Mouse (Mus musculus) urinary bladder, postnatal 14 days (tissue): ENCODE data around the gene Khdrbs1.
"Not testable (repeated sequence)": the region's sequence is repeated elsewhere in the genome, so short reads cannot be mapped to it uniquely, and the experiment has no call there.

Experiments used
- DNase-seq: peaks from one replicate; pipeline ENCODE4 v3.0.0; 2021; ENCODE audit warnings: low spot score

Khdrbs1 gene

DNA sequence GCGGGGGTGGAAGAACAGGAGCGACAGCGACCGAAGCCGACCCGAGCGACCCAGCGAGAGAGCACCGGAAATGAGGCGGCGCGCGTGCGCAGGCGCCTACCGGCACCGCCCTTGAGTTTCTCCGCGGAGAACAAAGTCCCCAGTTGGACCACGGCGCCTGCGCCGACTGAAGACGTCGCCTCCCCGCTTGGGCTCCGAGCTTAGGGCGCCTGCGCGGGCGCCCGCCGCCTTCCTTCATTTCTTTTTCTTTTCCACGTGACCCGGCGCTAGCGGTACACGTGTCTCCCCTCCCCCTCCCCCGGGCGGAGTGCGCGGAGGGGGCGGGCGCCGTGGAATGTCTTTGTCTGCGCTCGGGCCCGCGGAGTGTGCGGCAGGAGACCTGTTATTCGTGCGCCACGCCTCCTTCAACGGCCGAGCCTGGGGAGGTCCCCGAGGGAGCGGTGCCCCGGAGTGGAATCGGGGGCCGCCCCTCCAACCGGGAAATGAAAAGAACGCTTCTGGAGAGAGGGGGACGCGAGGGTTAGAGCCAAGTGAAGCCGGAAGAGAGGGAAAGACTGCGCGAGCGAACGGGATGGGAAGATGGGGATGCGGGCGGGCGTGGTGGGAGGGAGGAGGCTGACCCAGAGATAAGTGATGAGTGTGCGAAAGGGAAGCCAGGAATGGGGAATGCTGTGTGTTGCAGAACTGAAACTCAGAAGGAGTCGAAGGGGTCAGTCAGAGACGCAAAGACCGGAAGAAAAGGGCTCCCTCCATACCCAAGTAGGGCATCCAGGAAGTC, at the start of gene Khdrbs1:
Khdrbs1 (minus strand) TSS at position 72 of the 778 bp plus-strand sequence.
- peak; percentile 97 for DNase-seq

DNA sequence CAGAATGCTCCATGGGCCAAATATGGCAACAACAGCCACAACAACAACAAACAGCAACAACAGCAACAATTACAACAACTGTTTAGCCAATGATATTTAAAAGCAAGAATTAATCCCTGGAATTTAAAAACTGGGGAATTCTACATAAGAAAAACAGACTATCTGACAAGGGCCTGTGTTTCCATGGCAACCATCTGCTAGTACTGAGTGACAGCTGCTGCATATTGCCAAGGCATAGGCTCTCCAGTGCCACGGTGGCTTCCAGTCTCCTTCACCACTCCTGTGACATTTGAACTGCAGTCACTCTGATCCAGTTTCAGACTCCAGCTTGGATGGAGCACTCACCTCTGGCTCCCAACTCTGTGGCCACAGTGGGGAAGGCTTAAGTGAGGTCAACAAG, 49.3 kb upstream of the Khdrbs1 start:
- no peak for DNase-seq

DNA sequence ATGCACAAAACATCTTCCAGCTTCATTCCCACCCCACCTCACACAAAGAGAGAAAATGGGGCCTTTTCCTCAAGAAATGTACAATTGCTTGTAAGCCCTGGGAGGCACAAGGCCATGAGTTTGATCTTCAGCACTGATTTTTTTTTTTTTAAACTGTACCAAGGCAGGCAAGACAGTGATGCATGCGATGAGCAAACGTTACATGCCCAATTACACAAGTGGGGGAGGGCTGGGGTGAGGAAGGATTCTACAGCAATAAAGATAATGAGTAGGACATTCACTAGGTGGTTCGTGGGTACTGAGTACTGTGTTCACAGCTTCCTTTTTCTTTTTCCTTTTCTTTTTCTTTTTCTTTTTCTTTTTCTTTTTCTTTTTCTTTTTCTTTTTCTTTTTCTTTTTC, 48.4 kb upstream of the Khdrbs1 start:
- DNase-seq, result no peak

GRCm38 (mm10) chr4:129789635-129790034, 47.5 kb upstream of the Khdrbs1 start:
- no peak for DNase-seq

DNA sequence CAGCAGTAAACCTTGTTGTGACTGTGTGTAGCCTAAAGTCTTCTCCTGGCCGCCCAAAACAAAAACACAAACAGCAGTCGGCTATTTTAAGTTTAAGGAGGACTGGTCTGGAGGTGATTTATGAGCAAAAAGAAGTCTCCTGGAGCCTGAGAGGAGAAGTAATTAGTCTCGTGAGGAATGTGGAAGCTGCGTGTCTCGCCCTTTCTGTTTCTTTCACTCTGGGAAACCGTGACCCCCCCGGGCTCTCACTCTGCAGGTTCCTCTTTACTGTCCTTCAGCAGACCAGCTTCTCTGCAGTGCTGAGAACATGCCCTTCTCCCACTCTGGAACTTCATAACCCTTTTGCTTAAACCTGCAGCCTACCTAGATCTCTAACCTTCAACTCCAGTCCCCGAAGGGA, 46.6 kb upstream of the Khdrbs1 start:
- no peak for DNase-seq

- DNase-seq, result peak; percentile 66
Measured at GRCm38 (mm10) chr4:129785178-129785577, 43.1 kb upstream of the Khdrbs1 start.

DNA sequence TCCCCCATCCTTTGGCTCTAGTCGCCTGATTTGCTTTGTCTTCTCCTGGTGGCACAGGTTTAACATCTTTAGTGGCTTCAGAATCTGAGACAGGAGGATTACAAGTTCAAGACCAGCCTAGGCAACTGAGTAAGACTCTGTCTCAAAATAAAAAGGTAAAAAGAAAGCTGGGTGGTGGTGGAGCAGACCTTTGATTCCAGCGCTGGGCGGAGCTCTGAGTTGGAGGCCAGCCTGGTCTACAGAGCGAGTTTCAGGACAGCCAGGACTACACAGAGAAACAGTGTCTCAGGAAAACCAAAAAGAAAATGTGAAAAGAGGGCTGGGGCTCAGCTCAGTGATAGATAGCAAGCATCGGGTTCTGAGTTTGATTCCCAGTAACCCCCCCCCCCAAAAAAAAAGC, 41.4 kb upstream of the Khdrbs1 start:
- no peak for DNase-seq

DNA sequence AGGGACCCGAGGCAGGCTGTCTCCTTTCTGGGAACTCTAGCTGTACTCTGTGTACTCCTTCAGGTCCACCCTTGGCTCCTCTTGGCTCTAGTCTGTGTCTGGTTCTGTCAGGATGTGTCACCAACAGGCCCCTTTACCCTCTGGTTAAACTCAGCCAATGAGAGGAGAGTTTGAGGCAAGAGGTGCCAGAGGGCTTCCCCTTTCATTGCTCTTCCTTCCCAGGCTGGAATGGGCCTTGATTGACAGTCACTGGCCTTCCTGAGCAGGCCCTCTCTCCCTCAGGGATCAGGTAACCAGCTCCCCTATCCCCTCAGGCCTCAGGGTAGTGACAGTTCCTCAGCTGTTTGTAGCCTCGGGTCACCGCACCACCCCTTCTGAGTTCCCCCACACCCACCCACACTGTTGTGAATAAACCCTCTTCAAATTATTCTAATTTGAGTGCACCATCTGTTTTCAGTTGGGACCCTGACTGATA, 40.8 kb upstream of the Khdrbs1 start:
- DNase-seq, result no peak

DNA sequence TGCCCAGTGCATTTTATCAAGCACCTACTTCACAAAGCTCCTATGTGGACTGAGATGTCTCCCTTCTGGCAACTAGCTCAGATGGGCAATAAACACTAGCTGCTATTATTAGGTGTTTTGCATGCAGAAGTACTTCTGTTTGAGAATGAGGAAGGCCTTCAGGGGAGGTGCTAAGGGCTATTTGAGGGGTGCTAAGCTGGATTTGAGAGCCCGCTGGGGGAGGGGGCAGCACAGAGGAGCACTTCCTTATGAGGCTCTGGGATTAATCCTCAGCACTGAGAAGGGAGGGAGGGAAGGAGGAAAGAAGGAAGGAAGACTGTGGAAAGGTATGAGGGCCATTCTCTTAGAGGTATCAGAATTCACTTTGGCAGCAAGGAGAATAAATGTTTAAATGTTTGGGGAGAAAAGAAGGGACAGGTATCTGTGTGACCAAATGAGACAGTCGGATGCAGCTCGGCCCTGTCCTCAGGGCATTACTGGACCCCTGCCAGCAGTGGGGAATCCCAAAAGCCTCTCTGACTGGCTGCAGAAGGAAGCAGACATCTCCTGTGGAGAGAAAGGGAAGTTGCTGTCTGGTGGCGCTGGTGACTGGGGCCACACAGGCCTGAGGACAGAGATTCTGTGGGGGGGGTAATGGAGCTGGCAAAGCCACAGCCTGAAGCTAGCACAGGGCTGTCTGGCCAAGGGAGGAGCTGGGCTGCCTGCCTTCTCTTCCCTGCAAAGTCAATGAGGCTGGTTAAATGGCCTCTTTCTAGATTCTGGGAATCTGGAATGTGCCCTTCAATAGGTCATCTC, 40.0 kb upstream of the Khdrbs1 start:
- peak; percentile 31 for DNase-seq

DNA sequence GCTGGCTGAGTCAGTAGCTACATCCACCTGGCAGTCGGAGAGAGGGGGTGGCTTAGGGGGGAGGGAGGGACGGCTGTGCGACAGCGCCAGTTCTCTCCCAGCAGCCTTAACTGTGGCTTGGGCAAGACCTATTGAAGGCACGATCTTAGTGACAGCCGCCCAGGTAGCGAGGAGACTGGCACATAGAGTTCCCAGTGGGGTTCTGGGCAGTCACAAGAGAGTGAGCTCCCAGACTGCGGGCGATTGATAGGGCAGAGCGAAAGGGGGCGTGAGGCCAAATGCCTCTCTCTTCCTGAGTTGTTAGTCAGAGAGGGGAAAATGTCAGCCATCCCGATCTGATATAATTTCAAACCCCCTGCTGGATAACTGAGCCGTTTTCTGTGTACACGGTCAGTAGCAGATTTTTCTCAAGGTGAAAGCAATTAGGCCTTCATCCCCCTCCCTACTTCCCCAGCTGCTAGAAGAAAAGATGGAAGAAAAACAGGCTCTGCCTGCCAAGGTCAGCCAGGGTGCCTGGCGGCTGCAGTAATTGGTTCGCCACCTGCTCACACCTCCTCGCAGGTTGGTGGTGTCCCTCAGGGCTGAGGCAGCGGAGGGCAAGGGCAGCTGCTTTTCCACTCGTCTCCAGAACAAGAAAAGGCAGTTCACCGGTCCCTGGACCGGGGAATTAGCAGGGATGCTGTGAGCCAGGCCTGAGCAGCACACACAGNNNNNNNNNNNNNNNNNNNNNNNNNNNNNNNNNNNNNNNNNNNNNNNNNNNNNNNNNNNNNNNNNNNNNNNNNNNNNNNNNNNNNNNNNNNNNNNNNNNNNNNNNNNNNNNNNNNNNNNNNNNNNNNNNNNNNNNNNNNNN, 29.8 kb upstream of the Khdrbs1 start:
- DNase-seq, result no peak

DNA sequence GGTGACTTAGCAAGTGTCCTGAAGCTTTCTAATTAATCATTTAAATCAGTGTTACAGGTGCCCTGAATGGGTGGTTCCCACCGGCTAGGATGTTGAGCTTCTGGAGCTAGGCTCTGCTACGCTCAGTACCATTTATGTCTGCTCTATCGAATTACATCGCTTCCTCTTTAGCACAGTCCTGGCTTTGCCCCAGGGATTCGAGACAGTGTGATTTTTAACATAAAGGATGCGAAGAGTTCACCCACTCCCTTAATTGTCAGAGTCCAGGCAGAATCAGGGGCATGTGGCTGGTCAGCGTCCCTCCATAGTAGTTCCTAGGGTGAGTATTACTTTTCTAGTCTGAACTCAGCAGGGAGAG, 29.2 kb upstream of the Khdrbs1 start:
- DNase-seq, result no peak

GRCm38 (mm10) chr4:129770600-129770999, 28.5 kb upstream of the Khdrbs1 start:
- no peak for DNase-seq

- not testable (repeated sequence) for DNase-seq
Measured at GRCm38 (mm10) chr4:129768742-129769141, 26.6 kb upstream of the Khdrbs1 start.

DNA sequence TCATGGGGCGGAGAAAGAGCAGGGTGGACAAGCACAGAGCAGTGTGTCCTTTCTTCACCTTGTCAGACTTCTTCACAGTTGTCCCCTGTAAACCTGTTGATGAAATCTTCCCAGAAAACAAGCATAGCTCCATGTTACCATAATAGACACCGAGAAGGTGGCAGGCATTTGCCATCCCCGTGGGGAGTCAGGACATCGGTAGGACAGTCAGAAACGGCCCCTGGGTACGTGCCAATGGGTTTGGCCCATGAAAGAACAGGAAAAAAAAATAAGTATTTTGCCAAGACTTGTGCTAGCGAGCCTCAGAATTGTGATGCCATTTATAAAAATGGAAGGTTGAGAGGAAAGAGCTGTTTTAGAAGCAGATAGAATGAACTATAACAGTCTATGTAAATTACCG, 25.7 kb upstream of the Khdrbs1 start:
- DNase-seq, result no peak

DNA sequence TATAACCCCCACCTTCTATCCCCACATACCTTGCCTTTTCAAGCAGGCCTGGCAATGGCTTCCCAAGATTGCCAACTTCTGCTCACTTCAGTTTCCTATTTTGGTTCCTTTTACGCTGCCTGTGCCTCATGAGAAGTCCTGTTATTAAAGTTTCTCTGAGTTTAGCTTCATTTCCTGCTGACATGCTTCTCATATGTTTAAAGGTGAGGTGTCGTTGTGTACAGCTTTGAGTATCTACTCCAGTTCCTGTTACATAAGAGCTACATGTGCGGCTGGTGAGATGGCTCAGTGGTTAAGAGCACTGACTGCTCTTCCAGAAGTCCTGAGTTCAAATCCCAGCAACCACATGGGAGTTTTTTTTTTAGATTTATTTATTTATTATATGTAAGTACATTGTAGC, 23.2 kb upstream of the Khdrbs1 start:
- no peak for DNase-seq

DNA sequence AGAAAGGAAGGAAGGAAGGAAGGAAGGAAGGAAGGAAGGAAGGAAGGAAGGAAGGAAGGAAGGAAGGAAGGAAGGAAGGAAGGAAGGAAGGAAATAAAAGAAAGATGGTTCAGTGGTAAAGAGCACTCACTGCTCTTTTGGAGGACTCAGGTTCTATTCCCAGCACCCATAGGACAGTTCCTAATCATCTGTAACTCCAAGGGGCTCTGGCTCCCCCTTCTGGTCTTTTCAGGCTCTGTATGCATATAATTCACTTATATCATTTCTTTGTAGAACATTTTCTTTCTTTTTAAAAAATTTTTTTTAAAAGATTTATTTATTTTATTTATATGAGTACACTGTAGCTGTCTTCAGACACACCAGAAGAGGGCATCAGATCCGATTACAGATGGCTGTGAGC, 20.4 kb upstream of the Khdrbs1 start:
- not testable (repeated sequence) for DNase-seq

DNA sequence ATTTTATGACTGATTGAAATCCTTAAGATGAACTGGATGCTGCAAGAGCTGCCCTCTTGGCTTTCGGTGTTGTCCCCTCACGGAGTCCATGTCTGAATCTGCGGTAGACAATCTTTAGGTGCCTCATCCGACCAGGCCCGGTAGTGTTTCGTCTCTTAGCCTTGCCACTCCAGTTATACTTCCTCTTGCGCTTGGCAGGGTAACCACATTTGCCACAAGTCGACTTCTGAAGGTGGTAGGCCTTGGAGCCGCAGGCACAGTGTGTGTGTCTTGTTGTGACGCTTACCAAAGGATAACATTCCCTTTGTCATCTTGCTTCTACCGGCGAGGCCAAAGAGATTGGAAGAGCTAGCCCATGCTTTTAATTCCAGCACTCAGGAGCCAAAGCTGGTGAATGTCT, 19.5 kb upstream of the Khdrbs1 start:
- DNase-seq, result no peak

- no peak for DNase-seq
Measured at GRCm38 (mm10) chr4:129755455-129755854, 13.4 kb upstream of the Khdrbs1 start.

- no peak for DNase-seq
Measured at GRCm38 (mm10) chr4:129754742-129755141, 12.6 kb upstream of the Khdrbs1 start.

GRCm38 (mm10) chr4:129750430-129750829, 8.3 kb upstream of the Khdrbs1 start:
- DNase-seq, result no peak

DNA sequence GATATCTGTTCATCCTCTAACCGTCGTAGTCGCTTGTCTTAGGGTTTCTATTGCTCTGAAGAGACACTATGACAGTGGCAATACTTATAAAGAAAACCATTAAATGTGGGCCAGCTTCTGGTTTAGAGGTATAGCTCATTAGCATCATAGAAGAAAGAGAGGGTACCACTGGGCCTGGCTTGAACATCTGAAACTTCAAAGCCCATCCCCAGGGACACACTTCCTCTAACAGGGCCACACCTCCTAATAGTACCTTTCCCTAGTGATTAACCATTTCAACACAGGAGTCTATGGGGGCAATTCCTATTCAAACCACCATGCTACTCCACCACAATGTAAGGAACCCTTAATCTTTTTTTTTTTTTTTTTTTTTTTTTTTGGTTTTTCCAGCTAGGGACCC, 4.5 kb upstream of the Khdrbs1 start:
- DNase-seq, result no peak

GRCm38 (mm10) chr4:129746106-129746505, 4.0 kb upstream of the Khdrbs1 start:
- DNase-seq, result no peak
